Mouse (Mus musculus) limb, embryonic 14.5 days (tissue): ENCODE measurements around the gene Slc10a1. TPM values are rescaled to one million over a fixed set of nuclear protein-coding genes. Genes with fewer than 3 reads are reported as not detected.

Experiments used
- ATAC-seq: fragments of 200-750 bp; cut with Nextera tagmentation; 2 replicates; pipeline ENCODE4 v1.8.0; 2017; ENCODE audit warnings: low read depth, moderate number of reproducible peaks, moderate TSS enrichment; ENCODE audit not compliant: low FRiP score
- DNase-seq: peaks from one replicate; pipeline ENCODE4 v3.0.0-alpha.2; 2015; ENCODE audit warnings: low spot score
- H3K27ac ChIP-seq: fragments of 300-500 bp; sonication (generic); replicated peaks from 2 replicates; pipeline ENCODE4 v1.5.1; 2014; ENCODE audit warnings: low read depth, mild to moderate bottlenecking, low read length, moderate library complexity, mixed read lengths
- H3K27me3 ChIP-seq: fragments of 300-500 bp; sonication (generic); 2 replicates; pipeline ENCODE4 v1.6.1; 2014; ENCODE audit warnings: low read length, mixed read lengths; ENCODE audit not compliant: control insufficient read depth, insufficient read depth
- H3K36me3 ChIP-seq: fragments of 300-500 bp; sonication (generic); 2 replicates; pipeline ENCODE4 v1.6.1; 2014; ENCODE audit warnings: mild to moderate bottlenecking, low read length, moderate library complexity, mixed read lengths; ENCODE audit not compliant: control insufficient read depth, insufficient read depth
- H3K4me1 ChIP-seq: fragments of 300-500 bp; sonication (generic); 2 replicates; pipeline ENCODE4 v1.6.1; 2014; ENCODE audit warnings: antibody characterized with exemption, low read length, mixed read lengths; ENCODE audit not compliant: control insufficient read depth, insufficient read depth
- H3K4me2 ChIP-seq: fragments of 300-500 bp; sonication (generic); replicated peaks from 2 replicates; pipeline ENCODE4 v1.6.1; 2014; ENCODE audit warnings: low read depth, mild to moderate bottlenecking, low read length, moderate library complexity; ENCODE audit not compliant: severe bottlenecking
- H3K4me3 ChIP-seq: fragments of 300-500 bp; sonication (generic); replicated peaks from 2 replicates; pipeline ENCODE4 v1.5.1; 2014; ENCODE audit warnings: low read length
- H3K9ac ChIP-seq: fragments of 300-500 bp; sonication (generic); 2 replicates; pipeline ENCODE4 v1.6.1; 2014; ENCODE audit warnings: mild to moderate bottlenecking, low read depth, low read length, moderate library complexity; ENCODE audit not compliant: severe bottlenecking
- H3K9me3 ChIP-seq: fragments of 300-500 bp; sonication (generic); 2 replicates; pipeline ENCODE4 v1.6.1; 2016; ENCODE audit warnings: low read length; ENCODE audit not compliant: control insufficient read depth
- POLR2A ChIP-seq: fragments of 200-500 bp; IDR thresholded peaks from 2 replicates; pipeline ENCODE4 v1.8.0; 2012; ENCODE audit warnings: inconsistent platforms, mild to moderate bottlenecking, moderate library complexity, borderline replicate concordance; ENCODE audit not compliant: insufficient read depth, insufficient read length; ENCODE audit errors: extremely low read depth
- WGBS: fragments of 180-500 bp; shearing (Covaris S2); extraction: QIAGEN DNeasy Blood & Tissue Kit; methylation state at CpG from one replicate; pipeline ENCODE4 v1.1.7; 2014; 5-methylcytosine and 5-hydroxymethylcytosine counted together
- polyA plus RNA-seq, 2 experiments: library from polyadenylated mRNA; depleted of rRNA in 1 of 2; stranded (reverse) in 1 of 2; unstranded in 1 of 2; fragments of >200 nt; fragmentation: Nextera tagmentation in 1 of 2; extraction: Ambion mirVana in 1 of 2; gene quantifications; 2 replicates each; pipeline versions ENCODE4 v1.2.1 to v1.2.3; 2012 to 2014

Gene Slc10a1
- polyA plus RNA-seq, 2 experiments: 0.45 TPM; not detected in 1

DNA sequence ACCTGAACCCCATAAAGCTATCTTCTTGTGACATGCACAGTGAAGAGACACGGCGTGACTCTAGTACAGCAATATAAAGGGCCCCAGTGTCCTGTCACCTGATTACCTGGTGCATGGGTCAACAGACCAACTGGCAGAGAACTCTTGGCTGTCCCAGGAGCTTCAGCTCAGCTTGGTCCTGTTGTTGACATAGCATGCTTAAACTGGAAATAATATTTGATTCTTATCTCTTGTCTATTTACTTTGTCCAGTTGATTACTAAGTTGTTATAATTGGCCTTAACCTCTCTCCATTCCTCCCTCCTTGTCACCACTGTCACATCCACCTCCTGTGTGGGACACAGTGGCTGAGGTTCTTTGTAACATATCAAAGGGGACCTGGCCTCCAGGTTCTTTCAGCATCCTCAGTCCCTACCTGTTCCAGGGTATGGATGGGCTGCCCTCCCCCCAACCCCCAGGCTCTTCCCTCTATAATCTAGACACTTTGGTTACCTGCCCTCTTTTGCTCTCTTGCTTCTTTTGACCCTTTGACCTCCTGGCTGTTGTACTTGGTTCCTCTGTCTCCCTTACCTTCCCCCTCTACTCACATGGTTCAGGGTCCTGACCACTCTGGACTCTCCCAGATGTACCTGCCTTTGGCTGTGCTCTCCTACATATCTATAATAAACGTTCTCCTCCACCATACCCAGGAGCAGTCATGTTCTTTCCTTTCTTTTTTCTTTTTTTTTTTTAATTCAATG, 36.9 kb downstream of the Slc10a1 start:
- Histone ChIP-seq H3K9ac (no peak overlapping the region), H3K4me3 (no peak overlapping the region), H3K4me1 (no peaks in the 10 kb centered on the region), H3K27me3 (no peaks in the 10 kb centered on the region), H3K36me3 (no peaks in the 10 kb centered on the region), H3K27ac (no peak overlapping the region), H3K9me3 (no peaks in the 10 kb centered on the region), H3K4me2 (no peak overlapping the region)
- ATAC-seq (no peak), DNase-seq (no peak)
- TF ChIP-seq POLR2A: no peak
- WGBS: 89% methylated on average over 3 of the region's 3 CpGs

DNA sequence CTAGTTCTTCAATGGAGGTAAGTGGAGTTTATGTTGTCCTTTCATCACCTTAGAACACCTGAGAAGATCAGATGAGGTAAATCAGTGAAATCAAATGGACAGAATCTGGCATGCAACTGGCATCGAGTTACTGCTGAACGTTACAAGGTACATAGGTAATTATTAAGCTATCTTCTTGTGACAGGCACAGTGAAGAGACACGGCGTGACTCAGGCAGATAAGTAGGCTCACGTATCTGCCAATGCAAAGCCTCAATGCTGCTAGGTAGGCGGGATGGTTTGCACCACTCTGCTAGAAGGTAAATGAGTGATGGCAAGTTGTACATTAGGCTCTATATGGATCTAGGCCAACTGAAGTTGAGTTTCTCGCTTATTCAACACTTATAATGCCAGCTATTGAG, 38.4 kb downstream of the Slc10a1 start:
- Histone ChIP-seq H3K27ac (no peak overlapping the region), H3K4me2 (no peak overlapping the region), H3K36me3 (no peaks in the 10 kb centered on the region), H3K9ac (no peak overlapping the region), H3K4me3 (no peak overlapping the region), H3K9me3 (no peaks in the 10 kb centered on the region), H3K27me3 (no peaks in the 10 kb centered on the region), H3K4me1 (no peaks in the 10 kb centered on the region)
- no peak for TF ChIP-seq POLR2A
- ATAC-seq: no peak
- 88% methylated on average over 7 of the region's 7 CpGs for WGBS
- DNase-seq: no peak

DNA sequence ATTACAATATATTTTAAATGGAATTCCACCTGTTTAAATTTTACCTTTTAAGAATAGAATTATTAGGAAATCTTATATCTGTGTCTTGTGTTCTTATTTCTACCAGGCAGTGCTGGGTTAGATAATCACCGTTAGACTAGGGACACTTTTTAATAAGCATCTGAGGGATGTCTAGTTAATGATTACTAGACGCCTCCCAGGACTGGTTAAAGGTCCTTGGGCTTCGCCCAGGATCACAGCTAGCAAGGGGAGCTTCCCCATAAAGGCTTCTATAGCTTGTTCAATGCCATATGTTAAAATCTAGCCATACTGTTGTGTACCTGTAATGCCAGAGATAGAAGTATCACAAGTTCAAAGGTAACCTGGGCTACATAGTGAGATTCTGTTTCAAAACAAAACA, 39.6 kb downstream of the Slc10a1 start:
- Histone ChIP-seq H3K36me3 (no peaks in the 10 kb centered on the region), H3K9me3 (no peaks in the 10 kb centered on the region), H3K27me3 (no peaks in the 10 kb centered on the region), H3K4me1 (no peaks in the 10 kb centered on the region), H3K9ac (no peak overlapping the region), H3K4me3 (no peak overlapping the region), H3K4me2 (no peak overlapping the region), H3K27ac (no peak overlapping the region)
- TF ChIP-seq POLR2A: no peak
- DNase-seq (no peak), ATAC-seq (no peak)
- WGBS: 70% methylated on average over 3 of the region's 3 CpGs

DNA sequence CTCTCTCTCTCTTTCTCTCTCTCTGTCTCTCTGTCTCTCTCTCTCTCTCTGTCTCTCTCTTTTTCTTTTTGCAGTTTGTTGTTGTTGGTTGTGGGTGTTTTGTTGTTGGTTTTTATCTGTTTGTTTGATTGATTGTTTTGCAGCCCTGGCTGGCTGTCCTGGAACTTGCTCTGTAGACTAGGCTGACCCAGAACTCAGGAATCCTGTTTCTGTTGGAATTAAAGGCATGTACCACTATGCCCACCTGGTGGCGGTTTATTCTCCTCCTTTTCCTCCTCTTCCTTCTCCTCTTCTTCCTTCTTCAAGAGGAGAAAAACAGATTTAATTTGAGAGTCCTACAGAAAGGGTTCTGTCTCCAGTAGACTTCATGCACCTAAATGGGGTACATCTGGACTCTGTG, 41.0 kb downstream of the Slc10a1 start:
- no peak for TF ChIP-seq POLR2A
- no peak overlapping the region for H3K4me2 ChIP-seq

GRCm38 (mm10) chr12:80926550-80926949, 42.0 kb downstream of the Slc10a1 start:
- Histone ChIP-seq H3K9ac (no peak overlapping the region), H3K4me3 (no peak overlapping the region), H3K27me3 (no peaks in the 10 kb centered on the region), H3K4me1 (no peaks in the 10 kb centered on the region), H3K9me3 (no peaks in the 10 kb centered on the region), H3K4me2 (no peak overlapping the region), H3K36me3 (no peaks in the 10 kb centered on the region), H3K27ac (no peak overlapping the region)
- TF ChIP-seq POLR2A: no peak
- ATAC-seq (no peak), DNase-seq (no peak)
- 87% methylated on average over 4 of the region's 4 CpGs for WGBS

More for the DNA sequence above, 41.0 kb downstream of the Slc10a1 start:
- no peaks in the 10 kb centered on the region for H3K27me3 ChIP-seq
- no peaks in the 10 kb centered on the region for H3K36me3 ChIP-seq
- WGBS: 54% methylated on average over 1 of the region's 1 CpGs
- ATAC-seq: no peak
- no peak for DNase-seq
- H3K9ac ChIP-seq: no peak overlapping the region
- no peaks in the 10 kb centered on the region for H3K9me3 ChIP-seq
- H3K4me3 ChIP-seq: no peak overlapping the region
- no peaks in the 10 kb centered on the region for H3K4me1 ChIP-seq
- H3K27ac ChIP-seq: no peak overlapping the region
